Mouse (Mus musculus) B cell, adult 2 months (primary cell): Measurements from ENCODE around the gene Sbf2.
"Not testable (repeated sequence)": the region's sequence is repeated elsewhere in the genome, so short reads cannot be mapped to it uniquely, and the experiment has no call there.

ENCODE experiments used
- DNase-seq, 2 experiments: peaks; one replicate each; pipeline ENCODE4 v3.0.0; 2022

Sbf2 gene

DNA sequence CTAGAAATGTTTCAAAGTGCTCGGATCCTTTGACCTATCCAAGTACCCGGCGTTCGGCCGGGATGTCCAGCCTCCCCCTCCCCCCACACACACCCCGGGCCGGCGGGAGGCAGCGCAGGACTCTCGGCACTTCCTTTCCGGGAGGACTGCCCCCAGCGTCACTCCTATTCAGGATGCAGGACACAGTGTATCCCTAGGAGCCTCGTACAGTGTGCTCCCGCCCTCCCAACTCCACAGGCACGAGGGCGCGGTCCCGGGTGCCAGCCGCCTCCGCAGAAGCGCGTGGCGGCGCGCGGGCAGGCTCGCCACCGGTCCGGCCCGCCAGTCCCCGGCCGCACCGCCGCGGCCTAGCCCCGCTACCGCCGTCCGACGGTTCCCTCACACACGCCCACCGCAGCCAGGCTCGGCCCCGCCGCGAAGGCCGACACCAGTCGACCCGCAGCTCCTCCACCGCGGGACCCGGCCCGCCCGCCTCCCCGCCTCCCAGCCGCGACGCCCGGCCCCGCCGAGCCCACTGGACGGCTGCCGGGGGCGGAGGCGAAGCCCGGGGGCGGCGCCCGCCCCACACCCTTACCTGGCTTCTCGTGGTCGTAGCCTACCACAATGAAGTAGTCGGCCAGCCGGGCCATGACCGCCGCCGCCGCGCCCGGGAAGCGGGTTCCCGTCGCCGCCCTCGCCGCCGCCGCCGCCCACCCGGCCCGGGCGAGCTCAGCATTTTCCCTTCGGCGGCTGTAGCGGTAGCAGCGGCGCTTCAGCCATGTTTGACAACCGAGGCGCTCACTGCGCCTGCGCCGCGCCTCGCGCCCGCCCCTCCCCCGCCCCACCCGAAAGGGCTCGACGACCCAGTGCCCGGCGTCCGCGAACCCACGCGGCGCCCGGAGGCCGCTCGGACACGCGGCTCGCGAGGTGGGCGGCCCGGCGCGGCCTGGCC lies at the start of gene Sbf2:
Gene Sbf2 (minus strand): TSS at position 790 of the 931 bp plus-strand sequence.
- DNase-seq: peak; percentile 62 to 72

DNA sequence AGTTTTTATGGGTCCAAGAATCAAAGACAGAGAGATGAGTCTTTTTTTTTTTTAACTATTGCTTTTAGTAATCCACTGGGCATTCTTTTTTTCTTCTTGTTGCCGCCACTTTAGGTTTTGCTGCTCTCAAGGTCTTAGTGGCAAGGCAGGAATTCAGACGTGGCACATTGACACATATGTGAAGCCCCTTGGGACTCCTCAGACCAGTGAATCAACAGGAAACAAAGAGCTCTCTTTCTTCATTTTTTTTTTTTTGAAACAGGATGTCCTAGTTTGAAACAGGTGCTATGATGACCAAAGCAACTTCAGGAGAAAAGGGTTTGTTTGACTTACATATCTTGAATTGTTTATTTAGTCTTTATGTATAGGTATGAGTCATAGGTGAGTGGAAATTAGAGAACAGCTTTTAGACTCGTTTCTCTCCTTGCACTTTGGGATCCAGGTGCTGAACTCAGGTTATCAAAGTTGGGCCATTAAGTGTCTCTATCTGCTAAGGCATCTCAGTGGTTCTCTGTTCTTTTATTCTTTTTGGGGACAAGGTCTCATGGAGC lies 43.7 kb upstream of the Sbf2 start:
- peak; percentile 16 to 24 for DNase-seq

DNA sequence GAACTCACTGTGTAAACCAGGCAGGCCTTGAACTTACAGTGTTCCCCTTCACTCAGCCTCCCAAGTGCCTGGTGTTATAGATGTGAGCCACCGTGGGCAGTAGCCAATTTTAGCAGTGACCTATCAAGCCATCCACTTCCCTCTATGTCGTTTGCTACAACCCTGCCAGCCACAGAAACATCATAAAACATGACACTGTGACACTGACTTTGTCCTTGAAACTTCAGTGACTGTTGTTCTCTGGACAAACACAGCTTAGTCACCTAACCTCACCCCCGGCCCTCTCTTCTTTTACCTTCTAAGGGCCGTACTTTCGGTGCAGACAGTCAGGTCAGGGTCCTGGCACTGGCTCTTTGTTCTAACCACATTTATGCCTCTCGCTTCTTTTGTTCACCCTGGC lies 41.2 kb upstream of the Sbf2 start:
- DNase-seq: no peak

DNA sequence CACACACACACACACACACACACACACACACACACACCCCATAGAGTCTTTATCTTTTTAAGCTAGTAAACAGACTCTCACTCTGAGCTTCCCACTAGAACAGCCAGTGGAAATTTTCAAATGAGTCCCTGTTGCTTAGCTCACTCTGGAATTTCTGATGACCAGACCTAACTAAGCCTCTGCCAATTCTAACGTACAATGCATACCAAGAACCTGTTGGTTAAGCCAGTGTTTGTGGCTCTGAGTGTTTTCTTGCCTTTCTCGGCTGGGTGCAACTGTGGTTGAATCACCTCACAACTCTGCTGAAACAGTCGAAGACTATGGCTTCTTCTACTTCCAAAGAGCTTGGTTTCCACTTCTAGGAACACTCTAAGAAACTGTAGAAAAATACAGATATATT lies 40.5 kb upstream of the Sbf2 start:
- DNase-seq: no peak

DNA sequence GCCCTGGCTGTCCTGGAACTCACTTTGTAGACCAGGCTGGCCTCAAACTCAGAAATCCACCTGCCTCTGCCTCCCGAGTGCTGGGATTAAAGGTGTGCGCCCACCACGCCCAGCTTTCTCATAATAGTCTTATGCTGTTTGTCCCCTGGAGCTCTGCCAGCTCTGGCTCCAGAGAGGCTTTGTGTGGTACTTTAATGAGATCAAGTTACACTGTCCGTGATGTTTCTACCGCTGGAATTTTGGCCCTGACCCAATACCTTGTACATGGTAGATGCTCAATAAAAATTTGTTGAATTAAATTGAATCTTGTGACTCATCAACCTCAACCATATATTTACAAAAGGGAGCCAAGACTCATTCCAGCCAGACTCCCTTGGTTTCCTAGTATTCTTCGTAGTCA lies 36.4 kb upstream of the Sbf2 start:
- DNase-seq: no peak

GRCm38 (mm10) chr7:110650491-110650890 lies 35.8 kb upstream of the Sbf2 start:
- DNase-seq: no peak

DNA sequence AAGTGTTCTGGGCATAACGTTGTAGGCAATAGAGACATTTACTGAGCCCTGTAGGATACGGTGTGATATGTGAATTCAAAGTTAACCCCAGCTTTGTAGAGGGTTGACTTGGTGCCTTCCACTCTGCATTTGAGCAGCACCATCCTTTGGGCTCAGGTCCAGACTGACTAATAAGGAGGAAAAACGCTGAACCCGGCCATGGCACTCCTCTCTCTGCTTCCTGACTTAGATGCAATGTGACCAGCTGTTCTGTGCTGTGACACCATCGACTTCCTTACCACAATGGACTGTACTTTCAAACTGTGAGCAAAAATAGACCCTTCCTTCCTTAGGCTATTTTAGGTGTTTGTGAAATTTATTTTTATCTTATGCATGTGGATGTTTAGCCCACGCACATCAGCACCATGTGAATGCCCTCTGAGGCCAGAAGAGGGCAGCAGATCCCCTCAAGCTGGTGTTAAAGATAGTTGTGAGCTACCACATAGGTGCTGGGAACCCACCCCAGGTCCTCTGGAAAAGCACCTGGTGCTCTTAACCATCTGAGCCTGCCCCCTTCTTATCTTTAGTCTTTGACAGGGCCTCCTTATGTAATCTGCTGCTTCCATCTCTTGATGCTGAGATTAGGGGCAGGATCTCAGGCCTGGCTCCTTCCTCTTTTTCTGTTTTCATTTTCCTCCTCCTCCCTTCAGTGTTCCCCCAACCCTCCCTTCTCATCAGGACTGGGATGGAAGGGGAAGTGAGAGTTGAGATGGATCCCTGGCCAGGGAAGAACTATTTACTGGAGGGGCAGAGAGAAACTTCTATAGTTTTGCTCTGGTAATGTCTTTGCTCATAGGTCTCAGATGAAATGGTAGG lies 34.6 kb upstream of the Sbf2 start:
- no peak for DNase-seq

GRCm38 (mm10) chr7:110648455-110649085 lies 33.8 kb upstream of the Sbf2 start:
- DNase-seq: no peak

DNA sequence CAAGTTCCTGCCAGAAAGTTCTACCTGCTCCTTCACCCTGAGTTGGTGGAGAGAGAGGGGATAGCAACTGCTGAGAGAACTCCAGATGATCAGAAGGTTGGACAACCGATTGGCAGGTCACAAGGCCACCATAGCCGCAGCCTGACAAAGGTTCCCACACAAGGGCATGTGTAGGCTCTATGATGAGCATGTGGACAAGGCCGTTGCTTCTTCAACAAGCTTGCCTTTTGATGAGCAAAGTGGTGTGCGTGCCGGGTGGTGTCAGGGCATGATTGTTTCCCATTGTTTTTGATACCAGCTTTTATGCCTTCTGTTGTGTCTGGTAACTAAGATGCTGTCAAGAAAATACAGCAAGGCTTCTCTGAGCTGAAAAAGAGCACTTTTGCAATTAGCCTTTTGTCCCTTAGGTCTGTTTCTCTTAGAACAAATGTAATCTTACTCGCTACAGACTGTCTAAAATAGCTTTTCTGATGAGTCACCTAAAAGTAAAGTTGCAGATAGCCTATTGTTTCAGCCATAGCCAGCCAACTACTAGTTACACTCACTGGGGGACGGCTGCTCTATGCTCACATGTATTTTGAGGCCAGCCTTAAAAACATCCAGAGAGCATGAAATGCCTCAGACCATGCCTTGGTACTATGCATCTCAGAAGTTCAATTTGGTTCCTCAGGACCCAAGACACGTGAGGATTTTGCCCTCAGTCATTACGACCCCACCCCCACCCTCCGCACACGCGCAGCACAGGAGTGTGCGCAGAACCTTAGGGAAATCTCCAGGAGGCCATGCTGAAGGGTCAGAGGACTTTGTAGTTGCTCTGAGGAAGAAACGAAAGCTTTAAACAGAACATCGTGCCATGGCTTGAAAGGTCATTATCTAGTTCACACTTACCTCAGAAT lies 33.1 kb upstream of the Sbf2 start:
- no peak for DNase-seq

DNA sequence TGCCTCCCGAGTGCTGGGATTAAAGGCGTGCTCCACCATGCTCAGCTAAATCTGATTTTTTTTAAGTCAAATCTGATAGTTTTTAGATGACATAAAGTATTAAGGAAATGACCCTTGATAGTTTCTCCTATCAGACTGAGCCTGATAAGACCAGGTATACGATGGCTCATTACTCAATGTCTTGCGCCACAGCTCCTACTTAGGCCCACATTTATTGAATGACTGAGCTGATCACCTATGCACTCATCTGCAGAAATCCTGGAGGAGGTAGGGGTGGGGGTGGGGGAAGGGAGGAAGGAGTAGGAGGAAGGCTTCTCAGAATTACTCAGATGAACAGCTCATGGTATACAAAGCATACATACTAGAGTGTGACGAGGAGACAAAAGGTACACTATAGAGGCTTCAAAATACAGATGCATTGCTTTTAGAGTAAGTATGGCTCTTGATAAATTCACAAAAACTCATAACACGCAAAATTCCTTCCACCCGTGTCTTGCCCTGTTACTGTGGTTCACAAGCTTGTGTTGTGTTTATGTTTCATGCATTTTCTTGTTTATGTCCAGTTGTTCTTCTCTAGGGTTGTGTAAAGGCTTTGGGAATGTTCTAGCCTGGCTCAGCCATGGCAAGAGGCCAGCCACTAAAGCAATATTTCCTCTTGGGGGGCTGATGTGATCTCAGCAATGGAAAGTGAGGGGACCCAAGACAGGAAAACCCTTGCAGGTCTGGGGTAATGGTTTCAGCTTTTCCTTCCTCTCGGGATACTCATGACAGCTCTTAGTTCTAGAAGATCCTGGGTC lies 32.1 kb upstream of the Sbf2 start:
- no peak for DNase-seq

GRCm38 (mm10) chr7:110645859-110646258 lies 31.1 kb upstream of the Sbf2 start:
- DNase-seq: peak; percentile 23 to 43

GRCm38 (mm10) chr7:110645311-110645710 lies 30.6 kb upstream of the Sbf2 start:
- DNase-seq: peak; percentile 45 to 55

GRCm38 (mm10) chr7:110639958-110640357 lies 25.2 kb upstream of the Sbf2 start:
- DNase-seq: not testable (repeated sequence)

DNA sequence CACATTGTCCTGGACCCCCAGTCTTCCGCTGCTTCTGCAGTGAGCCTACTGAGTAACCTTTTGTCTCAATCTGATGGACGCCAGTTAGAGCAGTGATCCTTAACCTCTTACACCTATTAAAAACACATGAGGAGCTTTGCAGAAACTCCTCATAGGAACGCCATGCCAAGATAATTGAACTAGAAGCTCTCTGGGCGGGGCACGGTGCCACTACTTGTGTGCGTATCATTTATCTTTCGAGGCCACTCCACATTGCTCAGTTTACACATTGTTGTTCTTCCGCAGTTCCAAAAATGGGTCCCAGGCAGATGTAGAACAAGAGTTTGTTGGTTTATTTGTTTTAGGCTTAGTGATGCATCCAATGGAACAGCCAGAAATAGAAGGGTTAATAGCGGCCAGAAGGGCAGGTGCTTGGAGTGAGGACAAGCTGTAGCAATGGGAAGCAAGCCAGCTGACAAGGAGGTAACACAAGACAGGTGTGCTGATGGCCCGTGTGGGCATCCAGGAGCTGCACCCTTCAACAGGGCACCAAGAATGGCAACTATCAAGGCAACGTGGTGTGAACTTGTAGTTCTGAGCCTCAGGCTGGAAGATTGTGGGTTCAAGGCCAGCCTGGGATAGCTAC lies 24.7 kb upstream of the Sbf2 start:
- DNase-seq: no peak

GRCm38 (mm10) chr7:110638305-110639110 lies 23.8 kb upstream of the Sbf2 start:
- no peak for DNase-seq

GRCm38 (mm10) chr7:110636559-110636958 lies 21.8 kb upstream of the Sbf2 start:
- no peak for DNase-seq

- DNase-seq: no peak
These were observed 21.2 kb upstream of the Sbf2 start for GRCm38 (mm10) chr7:110635929-110636328.

GRCm38 (mm10) chr7:110631136-110631888 lies 16.6 kb upstream of the Sbf2 start:
- peak; percentile 21 to 23 for DNase-seq
